Mouse (Mus musculus): ENCODE measurements around the gene Zdhhc9. TPM values are rescaled to one million over a fixed set of nuclear protein-coding genes. Genes with fewer than 3 reads are reported as not detected.

The Zdhhc9 gene
- polyA plus RNA-seq, 1 experiment from 2014 or later, result 2.6 TPM

DNA sequence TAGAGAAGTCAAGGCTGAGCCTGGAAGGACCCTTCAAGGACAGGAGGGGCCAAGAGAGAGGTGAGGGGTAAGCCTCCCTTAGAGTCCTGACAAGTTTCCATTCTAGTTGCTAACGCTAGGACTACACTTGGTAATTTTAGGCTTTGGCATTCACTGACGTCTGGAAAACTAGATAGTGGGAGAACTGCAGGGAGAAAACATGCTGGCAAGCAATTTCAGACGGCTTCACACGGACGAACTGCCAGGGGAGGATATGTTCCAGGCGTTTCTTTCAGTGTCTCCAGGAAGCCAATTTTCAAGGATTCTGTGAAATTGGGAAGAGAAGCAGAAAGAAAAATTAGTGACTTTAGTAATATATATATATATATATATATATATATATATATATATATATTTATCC, 26.8 kb downstream of the Zdhhc9 start:
- no peak for ATAC-seq (ENCODE audit: insufficient number of reproducible peaks, low FRiP score)
- 53% methylated on average over 6 of the region's 6 CpGs for WGBS
- H3K27me3 ChIP-seq (replicated peaks), result no peaks in the 10 kb centered on the region

DNA sequence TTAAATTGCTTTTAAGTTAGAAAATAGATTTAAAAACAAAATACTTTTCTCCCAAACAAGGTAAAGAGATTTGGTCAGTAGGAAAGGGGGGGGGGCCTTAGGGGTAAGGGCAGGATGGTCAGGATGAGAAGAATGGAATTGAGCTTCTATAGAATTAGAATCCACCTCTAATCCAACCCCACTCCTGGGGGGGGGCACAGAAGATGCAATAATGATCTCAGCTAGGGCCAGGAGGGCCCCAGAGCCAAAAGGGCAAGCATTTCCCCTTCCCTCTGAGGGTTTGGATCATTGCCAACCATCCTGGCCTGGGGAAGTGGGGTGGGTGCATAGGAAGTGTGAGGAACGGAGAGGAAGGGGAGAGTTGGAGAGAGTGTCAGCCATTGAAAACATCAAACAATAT, 38.3 kb downstream of the Zdhhc9 start:
- H3K9me3 ChIP-seq (replicated peaks), result no peaks in the 10 kb centered on the region
- peaks cover 10% of the 10 kb centered on the region for H3K36me3 ChIP-seq
- no peaks in the 10 kb centered on the region for H3K27me3 ChIP-seq (replicated peaks)
- 0 out of 2 replicates have a peak, but pooled peaks cover 2% of the 10 kb centered on the region for H3K4me1 ChIP-seq (replicated peaks)
- WGBS, result 55% methylated on average over 1 of the region's 1 CpGs
- H3K9ac ChIP-seq, result no peak overlapping the region
- no peak overlapping the region for H3K4me3 ChIP-seq
- no peak for ATAC-seq (ENCODE audit: insufficient number of reproducible peaks, low FRiP score)
- H3K27ac ChIP-seq (ENCODE audit: poor library complexity, severe bottlenecking), result no peak overlapping the region
- H3K4me2 ChIP-seq, result no peak overlapping the region

More for the DNA sequence above, 26.8 kb downstream of the Zdhhc9 start:
- Histone ChIP-seq H3K4me1 (replicated peaks) (no peaks in the 10 kb centered on the region), H3K36me3 (peaks cover 3% of the 10 kb centered on the region; the same call in 1 of the 2 replicates), H3K4me2 (no peak overlapping the region), H3K4me3 (no peak overlapping the region), H3K9ac (no peak overlapping the region), H3K27ac (ENCODE audit: poor library complexity, severe bottlenecking) (no peak overlapping the region), H3K9me3 (replicated peaks) (no peaks in the 10 kb centered on the region)

DNA sequence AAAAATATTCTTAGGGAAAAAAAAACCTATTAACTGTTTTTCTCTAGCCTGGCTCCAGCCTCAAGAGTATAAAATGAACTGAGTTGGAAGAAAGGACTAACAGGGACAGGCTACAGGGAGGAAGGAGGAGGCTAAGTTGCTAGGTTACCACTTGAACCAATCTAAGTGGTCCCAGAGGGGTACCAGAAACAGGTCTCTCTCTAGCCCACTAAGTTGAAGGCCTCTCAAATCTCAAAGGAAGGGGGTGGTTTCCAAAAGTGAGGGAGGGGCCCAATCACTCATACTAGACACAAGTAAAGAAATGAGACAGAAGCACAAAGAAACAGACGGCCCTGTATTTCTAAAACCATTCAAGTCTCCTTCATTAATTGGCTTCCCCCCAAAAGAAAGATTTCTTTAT, 38.8 kb downstream of the Zdhhc9 start:
- no peaks in the 10 kb centered on the region for H3K27me3 ChIP-seq (replicated peaks)
- H3K9me3 ChIP-seq (replicated peaks), result no peaks in the 10 kb centered on the region
- WGBS, result 86% methylated on average over 1 of the region's 1 CpGs

DNA sequence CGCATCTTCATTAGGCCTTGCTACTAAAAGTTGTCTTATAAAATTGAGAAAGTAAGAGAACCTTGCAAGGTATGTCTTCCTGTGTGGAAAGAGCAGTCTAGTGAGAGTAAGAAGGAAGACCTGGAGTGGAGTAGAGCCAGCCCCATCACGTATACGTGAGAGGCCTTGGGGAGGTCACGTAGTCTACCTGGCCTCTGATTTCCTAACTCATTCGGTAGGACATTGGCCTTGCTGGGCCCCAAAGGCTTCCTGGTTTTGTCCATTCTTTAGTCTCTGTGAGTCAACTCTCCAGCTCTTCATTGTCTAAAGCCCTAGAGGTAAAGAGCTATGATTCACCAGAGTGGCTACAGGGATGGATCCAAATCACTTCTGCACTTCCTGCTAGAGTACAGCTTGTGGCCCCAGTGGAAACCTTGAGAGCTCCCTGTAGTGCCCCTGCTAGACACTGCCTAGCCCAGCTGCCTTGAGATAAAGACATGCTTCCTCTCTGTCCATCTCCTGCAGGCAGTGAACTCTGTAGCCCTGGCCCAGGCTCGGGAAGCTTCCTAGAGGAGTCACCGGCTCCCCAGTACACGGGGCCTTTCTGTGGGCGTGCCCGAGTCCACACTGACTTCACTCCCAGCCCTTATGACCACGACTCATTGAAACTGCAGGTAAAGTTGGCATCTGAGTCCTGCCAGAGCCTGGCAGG, 50.3 kb downstream of the Zdhhc9 start:
- H3K36me3 ChIP-seq, result no peaks in the 10 kb centered on the region
- ATAC-seq (ENCODE audit: insufficient number of reproducible peaks, low FRiP score), result no peak
- H3K4me3 ChIP-seq, result no peak overlapping the region
- H3K4me2 ChIP-seq, result no peak overlapping the region
- 77% methylated on average over 11 of the region's 11 CpGs for WGBS
- no peaks in the 10 kb centered on the region; the same call in 1 of the 2 replicates for H3K27me3 ChIP-seq (replicated peaks)
- H3K9me3 ChIP-seq (replicated peaks), result no peaks in the 10 kb centered on the region
- no peak overlapping the region for H3K27ac ChIP-seq (ENCODE audit: poor library complexity, severe bottlenecking)
- H3K9ac ChIP-seq, result no peak overlapping the region
- 0 out of 2 replicates have a peak, but pooled peaks cover 3% of the 10 kb centered on the region for H3K4me1 ChIP-seq (replicated peaks)

More for the DNA sequence above, 38.8 kb downstream of the Zdhhc9 start:
- no peak overlapping the region for H3K4me3 ChIP-seq
- peaks cover 5% of the 10 kb centered on the region for H3K36me3 ChIP-seq
- H3K4me2 ChIP-seq, result no peak overlapping the region
- 0 out of 2 replicates have a peak, but pooled peaks cover 2% of the 10 kb centered on the region for H3K4me1 ChIP-seq (replicated peaks)
- no peak overlapping the region for H3K9ac ChIP-seq
- no peak for ATAC-seq (ENCODE audit: insufficient number of reproducible peaks, low FRiP score)
- H3K27ac ChIP-seq (ENCODE audit: poor library complexity, severe bottlenecking), result no peak overlapping the region

DNA sequence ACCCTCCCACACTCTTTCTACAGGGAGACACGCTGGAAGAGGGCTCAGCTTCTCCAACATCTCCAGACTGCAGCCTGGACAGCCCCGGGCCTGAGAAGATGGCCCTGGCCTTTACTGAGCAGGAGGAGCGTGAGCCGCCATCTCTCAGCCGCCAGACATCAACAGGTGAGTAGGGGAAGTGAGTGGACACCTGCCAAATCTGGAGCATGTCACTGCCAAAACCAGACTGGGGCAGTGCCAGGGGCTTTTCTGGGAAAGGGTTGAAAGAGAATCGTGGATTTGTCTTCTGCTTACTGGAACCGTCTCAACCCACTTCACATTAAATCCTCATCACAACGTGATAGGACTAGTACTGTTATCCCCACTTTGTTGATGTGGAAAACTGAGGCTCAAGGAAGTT, 51.3 kb downstream of the Zdhhc9 start:
- H3K36me3 ChIP-seq, result no peaks in the 10 kb centered on the region
- no peak overlapping the region for H3K27ac ChIP-seq (ENCODE audit: poor library complexity, severe bottlenecking)
- H3K4me1 ChIP-seq (replicated peaks), result peaks cover 12% of the 10 kb centered on the region; the same call in 1 of the 2 replicates
- H3K9ac ChIP-seq, result no peak overlapping the region
- WGBS, result 86% methylated on average over 8 of the region's 8 CpGs
- H3K27me3 ChIP-seq (replicated peaks), result no peaks in the 10 kb centered on the region; the same call in 1 of the 2 replicates
- H3K9me3 ChIP-seq (replicated peaks), result no peaks in the 10 kb centered on the region
- no peak overlapping the region for H3K4me3 ChIP-seq
- no peak overlapping the region for H3K4me2 ChIP-seq
- no peak for ATAC-seq (ENCODE audit: insufficient number of reproducible peaks, low FRiP score)

DNA sequence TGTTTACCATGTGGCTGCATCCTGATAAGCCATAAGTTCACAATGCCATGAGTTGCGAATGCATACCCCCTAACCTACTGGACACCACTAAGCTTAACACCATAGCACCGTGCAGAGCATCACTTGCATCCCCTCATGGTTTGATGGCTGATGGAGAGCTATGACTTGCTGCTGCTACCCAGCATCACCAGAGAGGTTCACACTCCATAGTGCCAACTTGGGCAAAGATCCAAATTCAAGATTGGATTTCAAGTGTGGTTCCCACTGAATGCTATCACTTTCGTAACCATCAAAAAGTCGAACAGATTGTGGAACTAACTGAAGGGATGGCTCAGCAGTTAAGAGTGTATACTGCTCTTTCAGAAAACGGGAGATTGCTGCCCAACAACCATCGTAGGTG, 53.2 kb downstream of the Zdhhc9 start:
- 80% methylated on average over 6 of the region's 6 CpGs for WGBS
- no peak overlapping the region for H3K4me3 ChIP-seq
- no peaks in the 10 kb centered on the region for H3K36me3 ChIP-seq
- H3K4me1 ChIP-seq (replicated peaks), result peaks cover 17% of the 10 kb centered on the region; the same call in 1 of the 2 replicates
- no peaks in the 10 kb centered on the region for H3K9me3 ChIP-seq (replicated peaks)
- no peaks in the 10 kb centered on the region; the same call in 1 of the 2 replicates for H3K27me3 ChIP-seq (replicated peaks)
- no peak for ATAC-seq (ENCODE audit: insufficient number of reproducible peaks, low FRiP score)
- no peak overlapping the region for H3K4me2 ChIP-seq
- H3K27ac ChIP-seq (ENCODE audit: poor library complexity, severe bottlenecking), result no peak overlapping the region
- H3K9ac ChIP-seq, result no peak overlapping the region

DNA sequence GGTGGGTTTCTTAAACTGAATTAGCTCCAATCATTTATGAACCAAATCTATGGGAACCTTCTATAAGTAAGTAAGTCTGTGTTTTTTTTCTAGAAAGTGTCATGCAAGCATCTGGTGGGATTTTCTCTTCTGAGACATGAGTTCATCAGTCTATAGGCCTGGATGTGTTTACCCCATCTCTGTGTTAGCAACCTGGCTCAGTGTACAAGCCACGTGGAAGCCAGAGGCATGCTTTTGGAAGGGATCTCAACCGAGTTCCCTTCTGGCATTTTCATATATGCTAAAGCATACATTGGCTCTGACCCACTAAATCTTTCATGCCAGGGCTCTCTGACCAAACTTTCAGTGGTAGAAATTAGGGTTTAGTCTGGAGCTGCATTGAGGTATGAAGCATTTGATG, 54.7 kb downstream of the Zdhhc9 start:
- no peak for ATAC-seq (ENCODE audit: insufficient number of reproducible peaks, low FRiP score)
- no peak overlapping the region for H3K27ac ChIP-seq (ENCODE audit: poor library complexity, severe bottlenecking)
- no peaks in the 10 kb centered on the region for H3K36me3 ChIP-seq
- no peak overlapping the region for H3K9ac ChIP-seq
- no peak overlapping the region for H3K4me2 ChIP-seq
- WGBS, result 59% methylated on average over 2 of the region's 2 CpGs
- H3K4me3 ChIP-seq, result no peak overlapping the region
- H3K9me3 ChIP-seq (replicated peaks), result no peaks in the 10 kb centered on the region
- H3K27me3 ChIP-seq (replicated peaks), result no peaks in the 10 kb centered on the region; the same call in 1 of the 2 replicates
- H3K4me1 ChIP-seq (replicated peaks), result peaks cover 17% of the 10 kb centered on the region; the same call in 1 of the 2 replicates

DNA sequence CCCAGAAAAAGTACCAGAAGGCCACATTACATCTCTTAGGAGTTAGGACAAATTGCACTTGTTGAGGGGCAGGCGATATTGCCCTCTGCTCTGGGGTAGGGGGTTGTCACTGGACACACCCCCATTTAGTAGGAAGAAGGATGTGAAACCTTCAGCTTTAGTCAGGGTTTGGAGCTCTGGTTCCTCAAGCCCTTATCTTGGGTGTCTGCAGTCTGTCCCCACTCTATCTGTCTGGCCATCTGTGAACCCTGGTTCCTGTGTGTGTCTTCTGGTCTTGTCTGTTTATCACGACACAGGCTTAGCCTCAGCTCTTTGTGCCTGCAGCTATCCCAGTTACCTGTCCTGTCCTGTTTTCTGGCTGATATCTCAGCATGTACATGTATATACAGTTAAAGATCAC, 55.3 kb downstream of the Zdhhc9 start:
- 64% methylated on average over 2 of the region's 2 CpGs for WGBS
- Histone ChIP-seq H3K36me3 (no peaks in the 10 kb centered on the region), H3K27ac (ENCODE audit: poor library complexity, severe bottlenecking) (no peak overlapping the region), H3K4me3 (no peak overlapping the region), H3K27me3 (replicated peaks) (peaks cover 3% of the 10 kb centered on the region; the same call in 1 of the 2 replicates), H3K9me3 (replicated peaks) (no peaks in the 10 kb centered on the region), H3K4me1 (replicated peaks) (peaks cover 17% of the 10 kb centered on the region; the same call in 1 of the 2 replicates), H3K9ac (no peak overlapping the region), H3K4me2 (no peak overlapping the region)
- ATAC-seq (ENCODE audit: insufficient number of reproducible peaks, low FRiP score), result no peak; the same call in 1 of the 2 replicates

DNA sequence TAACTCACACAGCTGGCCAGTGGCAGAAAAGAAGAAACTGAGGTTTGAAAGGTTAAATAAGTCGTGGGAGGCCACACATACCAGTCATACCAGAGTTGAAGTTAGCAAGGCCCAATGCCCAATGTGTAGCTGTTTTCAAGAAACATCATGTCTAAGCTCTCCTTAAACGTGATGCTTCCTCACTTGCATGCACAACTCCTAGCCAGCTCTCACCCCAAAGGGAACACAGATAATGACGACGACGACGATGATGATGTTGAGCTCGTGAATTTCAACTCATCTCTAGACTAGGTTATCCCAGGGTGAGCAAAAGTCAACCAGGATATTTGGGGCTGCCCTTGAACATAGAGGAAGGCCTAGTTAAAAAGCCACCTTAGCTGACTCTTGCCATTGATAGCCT, 56.6 kb downstream of the Zdhhc9 start:
- ATAC-seq (ENCODE audit: insufficient number of reproducible peaks, low FRiP score), result no peak
- H3K27ac ChIP-seq (ENCODE audit: poor library complexity, severe bottlenecking), result no peak overlapping the region
- peaks cover 17% of the 10 kb centered on the region; the same call in 1 of the 2 replicates for H3K4me1 ChIP-seq (replicated peaks)
- no peaks in the 10 kb centered on the region for H3K9me3 ChIP-seq (replicated peaks)
- peaks cover 7% of the 10 kb centered on the region; the same call in 1 of the 2 replicates for H3K27me3 ChIP-seq (replicated peaks)
- no peak overlapping the region for H3K4me3 ChIP-seq
- no peak overlapping the region for H3K9ac ChIP-seq
- H3K4me2 ChIP-seq, result no peak overlapping the region
- no peaks in the 10 kb centered on the region for H3K36me3 ChIP-seq
- 69% methylated on average over 7 of the region's 7 CpGs for WGBS

DNA sequence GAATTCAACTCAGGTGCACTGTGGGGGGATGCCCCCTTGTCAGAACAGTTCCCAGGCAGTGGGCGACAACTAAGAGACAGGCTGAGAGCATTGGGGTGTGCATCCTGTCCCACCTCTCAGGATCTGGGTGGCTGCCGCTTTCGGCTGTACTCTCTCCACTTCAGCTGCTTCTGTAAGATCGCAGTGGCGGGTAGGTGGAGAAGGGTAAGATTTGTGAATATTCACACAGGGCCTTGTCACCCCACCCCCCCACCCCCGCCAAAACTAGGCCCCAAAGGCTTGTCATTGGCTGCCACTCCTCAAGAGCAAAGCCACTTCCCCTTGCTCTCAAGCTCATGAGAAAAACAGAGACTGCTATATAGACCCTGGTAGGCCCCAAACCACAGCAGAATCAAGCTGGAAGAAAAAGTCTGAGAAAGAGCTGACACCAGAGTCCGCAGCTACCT, 60.9 kb downstream of the Zdhhc9 start:
- Histone ChIP-seq H3K9ac (no peak overlapping the region), H3K27me3 (replicated peaks) (peaks cover 7% of the 10 kb centered on the region; the same call in 1 of the 2 replicates), H3K4me3 (no peak overlapping the region), H3K4me2 (no peak overlapping the region), H3K9me3 (replicated peaks) (no peaks in the 10 kb centered on the region), H3K27ac (ENCODE audit: poor library complexity, severe bottlenecking) (no peak overlapping the region), H3K4me1 (replicated peaks) (peaks cover 8% of the 10 kb centered on the region; the same call in 1 of the 2 replicates), H3K36me3 (no peaks in the 10 kb centered on the region)
- 72% methylated on average over 7 of the region's 7 CpGs for WGBS
- no peak for ATAC-seq (ENCODE audit: insufficient number of reproducible peaks, low FRiP score)

DNA sequence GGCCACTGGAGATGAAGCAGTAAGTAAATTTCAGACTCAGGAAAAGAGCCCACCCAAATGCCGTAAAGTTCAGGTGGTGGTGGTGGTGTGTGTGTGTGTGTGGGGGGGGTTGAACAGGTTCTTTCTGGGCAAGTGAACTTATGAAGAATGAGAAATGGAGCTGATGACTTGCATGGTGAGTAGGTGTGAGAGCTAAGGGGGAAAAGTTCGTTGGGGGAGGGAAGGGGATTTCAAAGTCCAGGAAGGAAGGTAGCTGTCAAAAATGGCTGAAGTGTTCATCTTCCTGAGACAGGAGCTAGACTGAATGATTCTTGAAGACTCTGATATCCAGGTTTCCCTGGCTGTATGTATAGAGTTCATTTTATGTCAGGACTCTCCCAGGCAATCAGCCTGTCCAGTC, 61.5 kb downstream of the Zdhhc9 start:
- Histone ChIP-seq H3K9ac (no peak overlapping the region), H3K4me1 (replicated peaks) (0 out of 2 replicates have a peak, but pooled peaks cover 2% of the 10 kb centered on the region), H3K4me2 (no peak overlapping the region), H3K36me3 (no peaks in the 10 kb centered on the region), H3K27ac (ENCODE audit: poor library complexity, severe bottlenecking) (no peak overlapping the region), H3K9me3 (replicated peaks) (no peaks in the 10 kb centered on the region), H3K27me3 (replicated peaks) (peaks cover 7% of the 10 kb centered on the region; the same call in 1 of the 2 replicates), H3K4me3 (no peak overlapping the region)
- ATAC-seq (ENCODE audit: insufficient number of reproducible peaks, low FRiP score), result no peak
- WGBS, result 76% methylated on average over 2 of the region's 2 CpGs

Measured in heart, embryonic 12.5 days (tissue).